Mouse (Mus musculus): Measurements from ENCODE around the gene Ptprg. TPM values are rescaled to one million over a fixed set of nuclear protein-coding genes. Genes with fewer than 3 reads are reported as not detected.
A peak's percentile ranks its signal among the peaks of the same experiment; 100 is the strongest.

Gene Ptprg
- total and polyA plus RNA-seq, 2 experiments from 2014 or later = 8.7 to 63.4 TPM

DNA sequence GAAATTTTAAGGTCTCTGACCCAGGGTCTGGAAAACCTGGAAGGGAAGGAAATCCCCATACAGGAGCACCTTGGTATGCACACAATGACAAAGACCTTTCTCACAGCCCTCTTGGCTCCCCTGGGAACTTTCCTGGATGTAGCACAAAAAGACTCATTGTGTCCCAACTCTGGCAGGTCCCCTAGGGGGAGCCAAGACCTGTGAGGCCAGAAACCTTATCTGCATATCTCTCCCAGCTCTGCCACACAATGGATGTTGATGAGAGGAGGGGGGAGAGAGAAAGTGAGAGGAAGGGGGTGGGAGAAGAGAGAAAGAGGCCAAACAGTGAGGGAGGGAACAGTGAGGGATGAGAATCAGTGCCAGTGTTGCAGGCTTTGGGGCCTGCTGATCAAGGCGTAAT, 18.9 kb upstream of the Ptprg start:
- Histone ChIP-seq H3K27ac (ENCODE audit: low read depth) (no peak overlapping the region), H3K9me3 (replicated peaks; ENCODE audit: control insufficient read depth, low read length) (no peaks in the 10 kb centered on the region), H3K36me3 (replicated peaks; ENCODE audit: control insufficient read depth, insufficient read depth, low read length) (no peaks in the 10 kb centered on the region), H3K27me3 (ENCODE audit: control insufficient read depth, insufficient read depth, low read length) (no peaks in the 10 kb centered on the region), H3K4me3 (ENCODE audit: low read depth, low read length) (no peak overlapping the region), H3K9ac (replicated peaks; ENCODE audit: low read depth, low read length) (no peak overlapping the region), H3K4me1 (ENCODE audit: control insufficient read depth, insufficient read depth) (no peaks in the 10 kb centered on the region), H3K4me2 (ENCODE audit: low read depth, low read length) (no peak overlapping the region)
- 55% methylated on average over 1 of the region's 1 CpGs for WGBS
- ATAC-seq (ENCODE audit: insufficient read depth, low read depth) (no peak), DNase-seq (ENCODE audit: low spot score) (no peak)
- peak; percentile 18; the same call in 1 of the 2 replicates for TF ChIP-seq CTCF (IDR thresholded peaks at IDR 0.05; ENCODE audit: low read depth)
- TF ChIP-seq EP300 (IDR thresholded peaks at IDR 0.05; ENCODE audit: low read depth) = no peak

DNA sequence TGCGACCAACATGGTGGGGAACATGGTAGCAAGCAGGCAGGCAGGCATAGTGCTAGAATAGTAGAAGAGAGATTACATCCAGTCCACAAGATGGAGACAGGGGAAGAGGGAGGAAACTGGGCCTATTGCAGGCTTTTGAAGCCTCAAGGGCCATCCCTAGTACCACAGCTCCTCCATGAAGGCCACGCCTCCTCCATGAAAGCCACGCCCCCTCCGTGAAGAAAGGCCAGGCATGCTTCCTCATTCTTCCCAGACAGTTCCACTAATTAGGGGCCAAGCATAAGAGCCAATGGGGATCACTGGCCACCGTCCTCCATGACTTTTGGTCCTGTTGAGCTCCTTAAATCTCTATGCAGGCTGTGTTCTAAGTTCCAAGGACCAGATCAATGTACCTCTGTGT, 17.2 kb upstream of the Ptprg start:
- no peaks in the 10 kb centered on the region for H3K4me1 ChIP-seq (ENCODE audit: control insufficient read depth, insufficient read depth)
- ATAC-seq (ENCODE audit: insufficient read depth, low read depth) (no peak), DNase-seq (ENCODE audit: low spot score) (no peak)
- H3K27ac ChIP-seq (ENCODE audit: low read depth) = no peak overlapping the region
- H3K27me3 ChIP-seq (ENCODE audit: control insufficient read depth, insufficient read depth, low read length) = no peaks in the 10 kb centered on the region
- H3K9ac ChIP-seq (replicated peaks; ENCODE audit: low read depth, low read length) = no peak overlapping the region
- WGBS = 83% methylated on average over 5 of the region's 5 CpGs
- H3K4me2 ChIP-seq (ENCODE audit: low read depth, low read length) = no peak overlapping the region
- TF ChIP-seq CTCF (IDR thresholded peaks at IDR 0.05; ENCODE audit: low read depth) = no peak
- TF ChIP-seq EP300 (IDR thresholded peaks at IDR 0.05; ENCODE audit: low read depth) = no peak
- no peaks in the 10 kb centered on the region for H3K36me3 ChIP-seq (replicated peaks; ENCODE audit: control insufficient read depth, insufficient read depth, low read length)
- no peaks in the 10 kb centered on the region for H3K9me3 ChIP-seq (replicated peaks; ENCODE audit: control insufficient read depth, low read length)
- H3K4me3 ChIP-seq (ENCODE audit: low read depth, low read length) = no peak overlapping the region

DNA sequence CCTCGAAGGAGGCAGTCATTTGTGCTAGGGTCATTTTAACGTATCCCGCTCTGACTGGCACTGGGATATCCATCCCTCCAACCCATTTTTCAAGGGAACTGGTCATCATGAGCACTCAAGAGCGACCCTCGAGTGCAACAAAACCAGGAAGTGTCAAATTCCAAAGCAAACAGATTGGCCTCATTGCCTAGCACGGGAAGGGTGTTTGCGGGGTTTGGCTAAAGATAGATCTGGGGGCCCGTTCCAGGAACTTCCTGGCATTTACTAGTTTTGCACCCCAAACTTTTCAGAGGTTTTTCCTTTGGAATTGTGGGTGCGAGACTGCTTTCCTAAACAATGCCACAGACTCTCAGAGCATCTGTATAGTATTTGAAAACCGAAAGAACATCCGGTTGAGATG, 1.4 kb upstream of the Ptprg start:
- ATAC-seq (ENCODE audit: insufficient read depth, low read depth) = no peak
- peaks cover 4% of the 10 kb centered on the region; the same call in 1 of the 2 replicates for H3K27me3 ChIP-seq (ENCODE audit: control insufficient read depth, insufficient read depth, low read length)
- DNase-seq (ENCODE audit: low spot score) = no peak
- H3K4me2 ChIP-seq (ENCODE audit: low read depth, low read length) = peak overlapping the region; percentile 99
- H3K9ac ChIP-seq (replicated peaks; ENCODE audit: low read depth, low read length) = peak overlapping the region; percentile 66; the same call in 1 of the 2 replicates
- H3K36me3 ChIP-seq (replicated peaks; ENCODE audit: control insufficient read depth, insufficient read depth, low read length) = no peaks in the 10 kb centered on the region
- 15% methylated on average over 11 of the region's 11 CpGs for WGBS
- no peak for TF ChIP-seq CTCF (IDR thresholded peaks at IDR 0.05; ENCODE audit: low read depth)
- no peak for TF ChIP-seq EP300 (IDR thresholded peaks at IDR 0.05; ENCODE audit: low read depth)
- H3K9me3 ChIP-seq (replicated peaks; ENCODE audit: control insufficient read depth, low read length) = no peaks in the 10 kb centered on the region
- H3K4me3 ChIP-seq (ENCODE audit: low read depth, low read length) = peak overlapping the region; percentile 88
- H3K4me1 ChIP-seq (ENCODE audit: control insufficient read depth, insufficient read depth) = peaks cover 6% of the 10 kb centered on the region; the same call in 1 of the 2 replicates
- H3K27ac ChIP-seq (ENCODE audit: low read depth) = no peak overlapping the region

DNA sequence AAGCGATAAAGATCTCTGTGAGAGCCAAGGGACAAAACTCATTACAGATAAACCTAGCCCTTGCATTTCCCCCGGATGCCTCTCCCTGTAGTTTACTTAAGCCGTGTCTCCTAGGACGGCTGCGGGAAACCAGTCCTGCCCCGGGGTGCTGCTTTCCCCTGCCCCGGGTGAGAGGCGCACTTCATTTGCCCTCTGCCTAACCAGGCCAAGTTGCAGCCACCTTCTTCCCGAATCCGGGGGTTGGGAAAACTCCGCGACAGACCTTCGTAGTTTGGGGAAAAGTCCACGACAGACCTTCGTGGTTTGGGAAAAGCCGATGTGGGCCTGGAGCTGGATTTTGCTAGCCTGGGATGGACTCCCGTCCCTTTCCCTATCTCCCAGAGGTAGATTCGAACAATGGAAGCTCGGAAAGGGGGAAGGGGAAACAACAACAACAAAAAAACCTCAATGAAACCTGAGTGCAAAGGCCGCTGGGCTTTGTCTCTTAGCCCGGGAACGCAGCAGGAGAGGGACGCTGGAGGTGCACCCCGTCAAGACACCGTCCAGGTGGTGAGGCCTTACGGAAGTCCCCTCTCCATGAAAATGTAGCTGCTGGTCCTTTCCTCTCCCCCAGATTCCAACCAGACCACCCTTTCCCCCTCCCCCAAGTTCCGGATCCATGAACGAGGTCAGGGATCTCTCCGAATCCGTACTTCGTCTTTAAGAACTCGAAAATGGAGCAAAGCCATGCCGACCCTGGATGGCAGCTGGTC, 635 bp upstream of the Ptprg start:
- Histone ChIP-seq H3K4me2 (ENCODE audit: low read depth, low read length) (peak overlapping the region; percentile 99), H3K36me3 (replicated peaks; ENCODE audit: control insufficient read depth, insufficient read depth, low read length) (no peaks in the 10 kb centered on the region), H3K9ac (replicated peaks; ENCODE audit: low read depth, low read length) (peak overlapping the region; percentile 66), H3K27me3 (ENCODE audit: control insufficient read depth, insufficient read depth, low read length) (peaks cover 4% of the 10 kb centered on the region; the same call in 1 of the 2 replicates), H3K27ac (ENCODE audit: low read depth) (peak overlapping the region; percentile 95), H3K4me3 (ENCODE audit: low read depth, low read length) (peak overlapping the region; percentile 88), H3K4me1 (ENCODE audit: control insufficient read depth, insufficient read depth) (peaks cover 8% of the 10 kb centered on the region; the same call in 1 of the 2 replicates), H3K9me3 (replicated peaks; ENCODE audit: control insufficient read depth, low read length) (no peaks in the 10 kb centered on the region)
- peak; percentile 3; the same call in 1 of the 2 replicates for ATAC-seq (ENCODE audit: insufficient read depth, low read depth)
- no peak for TF ChIP-seq CTCF (IDR thresholded peaks at IDR 0.05; ENCODE audit: low read depth)
- WGBS = 2% methylated on average over 33 of the region's 33 CpGs
- peak; percentile 37 for DNase-seq (ENCODE audit: low spot score)

DNA sequence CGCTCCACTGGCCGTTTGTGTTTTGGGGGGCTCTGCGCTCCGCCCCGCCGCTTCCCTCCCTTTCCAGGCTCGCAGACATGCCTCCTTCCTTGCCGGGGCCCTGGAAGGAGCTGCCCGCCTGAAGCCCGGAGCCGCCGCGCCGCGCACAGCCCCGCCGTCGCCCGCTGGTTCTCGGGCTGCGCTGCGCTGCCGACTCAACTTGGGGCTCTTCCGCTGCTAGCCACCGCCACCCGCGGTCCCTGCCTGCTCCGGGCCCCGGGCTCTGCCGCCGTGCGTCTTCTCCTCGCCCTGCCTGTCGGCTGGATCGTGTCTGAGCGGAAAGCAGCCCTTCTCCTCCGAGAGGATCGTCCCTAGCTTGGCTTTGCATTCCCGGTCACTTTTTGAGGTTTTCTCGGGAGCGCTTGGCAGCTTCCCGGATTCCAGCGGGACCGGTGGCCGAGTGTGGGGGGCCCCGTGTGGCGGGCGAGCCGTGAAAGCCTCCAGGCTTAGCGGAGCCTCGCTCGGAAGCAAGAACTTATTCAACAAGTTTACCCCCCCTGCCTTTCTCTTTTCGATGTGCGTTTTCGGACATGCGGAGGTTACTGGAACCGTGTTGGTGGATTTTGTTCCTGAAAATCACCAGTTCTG, 460 bp downstream of the Ptprg start:
- under 1% methylated on average over 57 of the region's 57 CpGs for WGBS
- DNase-seq (ENCODE audit: low spot score) = peak; percentile 30

More for the DNA sequence above, 460 bp downstream of the Ptprg start:
- ATAC-seq (ENCODE audit: insufficient read depth, low read depth) = peak; percentile 57
- TF ChIP-seq CTCF (IDR thresholded peaks at IDR 0.05; ENCODE audit: low read depth) = no peak
- 0 out of 2 replicates have a peak, but pooled peaks have one; percentile 58 for TF ChIP-seq EP300 (IDR thresholded peaks at IDR 0.05; ENCODE audit: low read depth)
- H3K9ac ChIP-seq (replicated peaks; ENCODE audit: low read depth, low read length) = peak overlapping the region; percentile 66
- peak overlapping the region; percentile 88 for H3K4me3 ChIP-seq (ENCODE audit: low read depth, low read length)
- H3K27ac ChIP-seq (ENCODE audit: low read depth) = peak overlapping the region; percentile 95
- H3K9me3 ChIP-seq (replicated peaks; ENCODE audit: control insufficient read depth, low read length) = no peaks in the 10 kb centered on the region
- peaks cover 8% of the 10 kb centered on the region; the same call in 1 of the 2 replicates for H3K4me1 ChIP-seq (ENCODE audit: control insufficient read depth, insufficient read depth)
- H3K27me3 ChIP-seq (ENCODE audit: control insufficient read depth, insufficient read depth, low read length) = peaks cover 4% of the 10 kb centered on the region; the same call in 1 of the 2 replicates
- H3K36me3 ChIP-seq (replicated peaks; ENCODE audit: control insufficient read depth, insufficient read depth, low read length) = no peaks in the 10 kb centered on the region
- peak overlapping the region; percentile 99 for H3K4me2 ChIP-seq (ENCODE audit: low read depth, low read length)
